Mouse (Mus musculus) midbrain, postnatal 0 days (tissue): Measurements from ENCODE around the gene Chrng. TPM values are rescaled to one million over a fixed set of nuclear protein-coding genes. Genes with fewer than 3 reads are reported as not detected.

Source experiments
- ATAC-seq: fragments of 200-750 bp; cut with Nextera tagmentation; 2 replicates; pipeline ENCODE4 v1.8.0; 2017; ENCODE audit warnings: moderate number of reproducible peaks, mild to moderate bottlenecking, moderate TSS enrichment, moderate library complexity; ENCODE audit not compliant: low FRiP score
- DNase-seq: peaks from one replicate; pipeline ENCODE4 v3.0.0-alpha.2; 2015; ENCODE audit warnings: low spot score
- H3K27ac ChIP-seq: fragments of 300-500 bp; sonication (generic); 2 replicates; pipeline ENCODE4 v1.5.1; 2014; ENCODE audit warnings: low read depth, mild to moderate bottlenecking, low read length, mixed read lengths
- H3K27me3 ChIP-seq: fragments of 300-500 bp; sonication (generic); 2 replicates; pipeline ENCODE4 v1.6.1; 2014; ENCODE audit warnings: low read length, control low read depth, mixed read lengths; ENCODE audit not compliant: insufficient read depth
- H3K36me3 ChIP-seq: fragments of 300-500 bp; sonication (generic); 2 replicates; pipeline ENCODE4 v1.6.1; 2014; ENCODE audit warnings: low read length, control low read depth, mixed read lengths; ENCODE audit not compliant: insufficient read depth
- H3K4me1 ChIP-seq: fragments of 300-500 bp; sonication (generic); 2 replicates; pipeline ENCODE4 v1.6.1; 2014; ENCODE audit warnings: mild to moderate bottlenecking, control low read depth, antibody characterized with exemption, low read length, mixed read lengths; ENCODE audit not compliant: insufficient read depth
- H3K4me2 ChIP-seq: fragments of 300-500 bp; sonication (generic); 2 replicates; pipeline ENCODE4 v1.6.1; 2014; ENCODE audit warnings: low read depth, mild to moderate bottlenecking, low read length, mixed read lengths; ENCODE audit not compliant: poor library complexity, severe bottlenecking
- H3K4me3 ChIP-seq: fragments of 300-500 bp; sonication (generic); 2 replicates; pipeline ENCODE4 v1.5.1; 2014; ENCODE audit warnings: low read depth, mild to moderate bottlenecking, low read length, moderate library complexity
- H3K9ac ChIP-seq: fragments of 300-500 bp; sonication (generic); replicated peaks from 2 replicates; pipeline ENCODE4 v1.6.1; 2014; ENCODE audit warnings: mild to moderate bottlenecking, low read length, moderate library complexity, mixed read lengths; ENCODE audit not compliant: poor library complexity, severe bottlenecking
- H3K9me3 ChIP-seq: fragments of 300-500 bp; sonication (generic); 2 replicates; pipeline ENCODE4 v1.6.1; 2016; ENCODE audit warnings: low read length, control low read depth
- CTCF ChIP-seq: IDR thresholded peaks from 2 replicates; pipeline ENCODE4 v1.5.1; 2016; ENCODE audit warnings: antibody characterized with exemption, mild to moderate bottlenecking
- WGBS: fragments of 180-500 bp; shearing (Covaris S2); extraction: QIAGEN DNeasy Blood & Tissue Kit; methylation state at CpG from one replicate; pipeline ENCODE4 v1.1.7; 2014; 5-methylcytosine and 5-hydroxymethylcytosine counted together
- polyA plus RNA-seq: library from polyadenylated mRNA; unstranded; fragments of >200 nt; fragmentation: Nextera tagmentation; extraction: Ambion mirVana; gene quantifications from 2 replicates; pipeline ENCODE4 v1.2.1, GENCODE M21; 2015
- total RNA-seq: library from RNA; depleted of rRNA; stranded (reverse); fragments of >200 nt; gene quantifications from 2 replicates; pipeline ENCODE4 v1.2.3, GENCODE M21; 2014; rRNA removed

The Chrng gene
- 0.49 TPM in 1 of 2 replicates, not detected in the other for total RNA-seq
- polyA plus RNA-seq: not detected in 2 replicates

DNA sequence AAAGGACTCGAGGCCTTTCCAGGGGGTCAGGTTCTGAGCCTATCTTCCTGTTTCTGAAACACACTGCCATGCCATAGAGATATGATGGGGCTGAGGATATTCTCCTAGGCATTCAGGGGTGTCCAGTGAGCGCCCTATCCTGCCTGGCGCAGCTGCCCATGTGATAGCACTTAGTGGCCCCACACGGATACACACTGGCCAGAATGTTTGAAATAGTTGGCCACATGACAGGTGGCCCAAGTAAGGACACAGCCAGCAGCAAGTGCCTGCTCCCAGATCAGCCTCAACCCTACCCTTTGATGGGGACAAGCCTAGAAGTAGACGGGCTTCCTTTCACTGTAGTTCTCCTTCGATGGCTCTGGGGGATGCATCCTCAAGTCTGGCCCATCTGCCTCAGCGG, at the start of gene Chrng:
Chrng (plus strand) TSS at position 193 of the 400 bp plus-strand sequence.
- Histone ChIP-seq H3K27ac (no peak within 1 kb of the TSS), H3K4me1 (no peaks in the 10 kb centered on the region), H3K9ac (no peak within 1 kb of the TSS), H3K36me3 (no peaks in the 10 kb centered on the region), H3K27me3 (peaks cover 14% of the 10 kb centered on the region), H3K9me3 (no peaks in the 10 kb centered on the region), H3K4me2 (no peak within 1 kb of the TSS), H3K4me3 (no peak within 1 kb of the TSS)
- 89% methylated on average over 7 of the region's 7 CpGs for WGBS
- ATAC-seq (no peak), DNase-seq (no peak)
- TF ChIP-seq CTCF: no peak

GRCm38 (mm10) chr1:87155531-87156198, 48.8 kb upstream of the Chrng start:
- Histone ChIP-seq H3K27ac (no peak overlapping the region), H3K27me3 (peaks cover 73% of the 10 kb centered on the region), H3K9me3 (no peaks in the 10 kb centered on the region), H3K36me3 (no peaks in the 10 kb centered on the region), H3K4me3 (peak overlapping the region; percentile 48), H3K9ac (peak overlapping the region; percentile 56), H3K4me2 (peak overlapping the region; percentile 82), H3K4me1 (no peaks in the 10 kb centered on the region; the same call in 1 of the 2 replicates)
- under 1% methylated on average over 55 of the region's 56 CpGs for WGBS
- peak; percentile 18; the same call in 1 of the 2 replicates for ATAC-seq
- no peak for TF ChIP-seq CTCF
- peak; percentile 30 for DNase-seq

DNA sequence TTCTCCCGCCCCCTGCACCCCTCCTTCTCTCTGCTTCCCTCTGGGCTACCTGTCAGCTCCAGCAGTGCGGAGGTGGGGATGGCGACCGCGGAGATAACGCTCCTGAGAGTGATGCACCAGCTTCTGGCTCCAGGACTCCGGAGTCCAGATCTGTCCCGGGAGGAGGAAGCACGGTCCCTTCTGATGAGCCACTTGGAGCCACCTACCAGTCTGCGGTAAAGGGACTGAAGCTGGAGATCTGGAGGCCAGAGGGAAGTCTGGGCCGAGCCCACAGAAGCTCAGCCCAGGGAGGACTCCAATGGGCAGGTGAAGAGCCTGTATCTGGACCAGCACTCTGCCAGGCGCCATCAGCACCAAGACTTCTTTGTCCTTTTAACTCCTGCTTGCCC, 48.3 kb upstream of the Chrng start, which contains the start of gene Ecel1:
Ecel1 (minus strand) TSS at position 323 of the 389 bp plus-strand sequence.
- ATAC-seq: peak; percentile 21; the same call in 1 of the 2 replicates
- WGBS: 4% methylated on average over 12 of the region's 12 CpGs
- Histone ChIP-seq H3K36me3 (no peaks in the 10 kb centered on the region), H3K9me3 (no peaks in the 10 kb centered on the region), H3K4me1 (no peaks in the 10 kb centered on the region; the same call in 1 of the 2 replicates), H3K27ac (no peak within 1 kb of the TSS), H3K4me3 (peak within 1 kb of the TSS; percentile 48), H3K4me2 (peak within 1 kb of the TSS; percentile 82), H3K27me3 (peaks cover 73% of the 10 kb centered on the region), H3K9ac (peak within 1 kb of the TSS; percentile 56)
- no peak for DNase-seq
- no peak for TF ChIP-seq CTCF

DNA sequence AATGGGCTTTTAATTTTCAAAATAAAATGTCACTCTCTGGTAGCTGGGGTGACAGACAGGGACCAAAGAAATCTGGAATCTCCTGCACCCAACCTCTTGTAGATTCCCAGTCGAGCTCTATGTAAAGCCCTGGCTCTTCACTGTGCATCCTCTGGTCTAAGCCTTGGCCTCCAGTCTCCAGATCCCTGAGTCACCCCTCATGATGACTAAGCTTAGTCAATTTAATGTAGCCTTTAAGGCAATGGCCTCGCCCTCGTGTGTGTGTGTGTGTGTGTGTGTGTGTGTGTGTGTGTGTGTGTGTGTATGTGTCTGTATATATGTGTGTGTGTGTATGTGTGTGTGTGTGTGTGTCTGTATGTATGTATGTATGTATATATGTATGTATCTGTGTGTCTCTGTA, 45.1 kb upstream of the Chrng start:
- peaks cover 45% of the 10 kb centered on the region for H3K27me3 ChIP-seq
- no peaks in the 10 kb centered on the region for H3K36me3 ChIP-seq
- WGBS: 78% methylated on average over 3 of the region's 3 CpGs
- no peak overlapping the region for H3K4me3 ChIP-seq
- ATAC-seq: no peak
- no peaks in the 10 kb centered on the region; the same call in 1 of the 2 replicates for H3K4me1 ChIP-seq
- no peak overlapping the region for H3K27ac ChIP-seq
- TF ChIP-seq CTCF: no peak
- H3K9ac ChIP-seq: no peak overlapping the region
- no peak for DNase-seq
- H3K4me2 ChIP-seq: no peak overlapping the region
- no peaks in the 10 kb centered on the region for H3K9me3 ChIP-seq

DNA sequence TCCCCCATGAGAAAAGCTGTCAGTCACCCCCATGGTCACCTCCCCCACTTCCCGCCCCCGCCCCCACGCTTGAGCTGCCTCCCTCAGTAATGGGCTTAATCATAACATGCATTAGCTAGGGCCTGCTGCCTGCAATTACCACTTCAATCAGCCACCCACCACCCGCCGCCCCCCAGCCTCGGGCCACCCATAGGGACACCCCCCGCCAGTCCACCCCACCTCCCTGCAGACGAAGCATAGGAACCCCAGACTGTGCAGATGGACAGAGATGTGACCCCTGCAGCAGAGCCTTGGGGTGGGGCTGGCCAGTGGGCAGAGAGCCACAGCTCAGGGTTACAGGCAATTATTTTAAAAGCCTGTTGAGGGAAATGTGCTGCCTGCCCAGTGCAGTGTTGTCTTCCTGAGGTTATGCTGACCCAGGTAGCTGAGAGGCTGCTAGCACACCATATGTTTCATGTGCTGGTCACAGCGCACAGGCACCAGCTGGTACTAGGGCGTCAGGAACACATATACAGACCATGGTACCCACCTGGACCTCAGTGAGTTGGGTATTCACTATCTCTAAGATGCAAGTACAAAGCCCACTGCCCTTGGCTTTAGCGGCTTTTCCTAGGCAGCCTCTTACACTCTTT, 40.2 kb upstream of the Chrng start:
- no peak overlapping the region for H3K4me3 ChIP-seq
- ATAC-seq: no peak
- no peaks in the 10 kb centered on the region for H3K36me3 ChIP-seq
- no peaks in the 10 kb centered on the region for H3K9me3 ChIP-seq
- no peak overlapping the region for H3K27ac ChIP-seq
- no peaks in the 10 kb centered on the region for H3K4me1 ChIP-seq
- 43% methylated on average over 11 of the region's 11 CpGs for WGBS
- H3K9ac ChIP-seq: no peak overlapping the region
- no peak for TF ChIP-seq CTCF
- H3K4me2 ChIP-seq: no peak overlapping the region
- DNase-seq: no peak
- H3K27me3 ChIP-seq: 0 out of 2 replicates have a peak, but pooled peaks cover 3% of the 10 kb centered on the region

DNA sequence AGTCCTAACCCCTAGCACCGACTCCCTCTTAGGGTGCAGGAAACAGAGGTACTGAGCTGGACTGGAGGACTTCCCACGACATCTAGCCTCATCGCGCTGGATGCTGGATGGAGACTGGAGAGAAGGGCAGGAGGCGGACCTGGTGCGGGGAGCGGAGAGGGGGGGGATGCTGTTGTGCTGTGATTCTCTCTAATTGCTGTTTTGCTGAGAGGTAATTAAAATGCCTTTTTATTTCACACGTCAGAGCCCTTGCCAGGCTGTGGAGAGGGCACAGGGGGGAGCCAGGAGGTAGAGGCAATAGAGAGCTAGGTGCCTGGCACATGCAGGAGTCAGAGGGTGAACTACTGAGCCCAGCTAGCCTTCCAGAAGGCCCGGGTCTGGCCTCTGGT, 39.7 kb upstream of the Chrng start:
- H3K27ac ChIP-seq: no peak overlapping the region
- 0 out of 2 replicates have a peak, but pooled peaks cover 3% of the 10 kb centered on the region for H3K27me3 ChIP-seq
- H3K36me3 ChIP-seq: no peaks in the 10 kb centered on the region
- TF ChIP-seq CTCF: no peak
- H3K4me3 ChIP-seq: no peak overlapping the region
- no peak overlapping the region for H3K9ac ChIP-seq
- no peaks in the 10 kb centered on the region for H3K9me3 ChIP-seq
- no peaks in the 10 kb centered on the region; the same call in 1 of the 2 replicates for H3K4me1 ChIP-seq
- no peak overlapping the region for H3K4me2 ChIP-seq
- 53% methylated on average over 9 of the region's 9 CpGs for WGBS
- DNase-seq (no peak), ATAC-seq (no peak)
